Mouse (Mus musculus) testis, adult 2 months (tissue): ENCODE results near the gene Rpn1.

Source experiments
- CTCF ChIP-seq: fragments of 200-500 bp; IDR thresholded peaks from 2 replicates; pipeline ENCODE4 v1.5.1; 2012; ENCODE audit warnings: low read depth, mild to moderate bottlenecking, inconsistent platforms, low read length, moderate library complexity; ENCODE audit not compliant: control insufficient read depth, insufficient read depth, insufficient replicate concordance
- POLR2A ChIP-seq: fragments of 200-500 bp; IDR thresholded peaks from 2 replicates; pipeline ENCODE4 v1.6.1; 2012; ENCODE audit warnings: low read depth, mild to moderate bottlenecking, inconsistent platforms, low read length, moderate library complexity; ENCODE audit not compliant: control insufficient read depth

- TF ChIP-seq POLR2A (no peak), CTCF (no peak)
Measured at GRCm38 (mm10) chr6:88107661-88108535, 23.6 kb downstream of the Rpn1 start.
